Mouse (Mus musculus): ENCODE measurements around the gene Brd3os.

Gene Brd3os

DNA sequence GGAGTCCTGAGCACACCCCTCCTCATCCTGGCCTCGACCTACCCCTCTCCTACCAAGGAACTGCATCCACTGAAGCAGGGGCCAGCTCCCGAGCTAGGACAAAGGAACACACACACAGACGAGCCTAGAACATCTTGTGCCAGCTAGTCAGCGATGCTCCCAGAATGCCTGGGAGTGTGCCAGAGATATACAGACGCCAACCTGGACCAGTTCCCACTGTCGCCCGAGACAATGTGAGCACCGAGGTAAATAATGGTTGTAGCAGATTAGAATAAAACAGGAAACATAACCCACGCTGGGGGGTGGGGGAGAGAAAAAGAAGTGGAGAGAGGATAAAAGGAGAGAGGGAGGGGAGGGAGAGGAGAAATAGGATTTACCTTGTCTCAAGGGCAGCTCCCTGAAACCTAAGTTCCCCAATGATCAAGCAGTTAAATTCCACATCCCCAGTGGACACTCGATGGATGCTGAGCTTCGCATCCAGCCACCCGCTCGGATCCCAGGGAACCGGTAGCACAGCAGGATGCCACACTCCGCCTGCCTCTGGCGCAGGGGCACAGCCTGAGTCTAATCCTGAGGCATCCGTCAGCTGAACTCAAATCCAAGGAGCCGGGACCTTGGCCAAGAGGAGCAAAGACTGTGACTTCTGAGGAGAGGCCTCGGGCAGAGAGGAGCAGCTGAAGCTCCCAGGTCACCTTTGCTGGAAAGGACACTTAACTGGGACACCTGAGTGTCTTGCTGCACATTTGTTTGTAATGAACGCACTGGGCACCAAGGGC, 20.6 kb upstream of the Brd3os start:
- no peak for DNase-seq (ENCODE audit: extremely low read depth, low read depth)

DNA sequence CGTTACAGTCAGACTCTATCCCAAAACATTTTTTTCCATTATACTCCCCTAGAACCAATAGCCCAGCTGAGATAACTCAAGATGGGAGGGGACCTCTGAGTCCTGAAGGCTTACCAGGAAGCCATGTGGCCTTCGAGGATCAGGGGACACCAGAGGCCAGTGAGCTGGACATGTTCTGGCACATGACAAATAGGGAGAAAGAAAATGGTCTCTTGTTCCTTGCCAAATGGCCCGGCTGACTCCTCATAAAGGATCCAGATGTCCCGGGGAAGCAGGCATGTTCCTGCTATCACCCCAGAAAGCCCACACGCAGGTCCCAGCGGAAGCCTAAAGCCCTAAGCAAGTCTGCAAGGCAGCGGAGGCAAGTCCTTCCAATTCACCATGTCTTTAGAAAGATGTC, 18.5 kb upstream of the Brd3os start:
- DNase-seq (ENCODE audit: extremely low read depth, low read depth) = no peak

- DNase-seq (ENCODE audit: extremely low read depth, low read depth) = no peak
Measured at GRCm38 (mm10) chr2:27425161-27425611, 16.9 kb upstream of the Brd3os start.

DNA sequence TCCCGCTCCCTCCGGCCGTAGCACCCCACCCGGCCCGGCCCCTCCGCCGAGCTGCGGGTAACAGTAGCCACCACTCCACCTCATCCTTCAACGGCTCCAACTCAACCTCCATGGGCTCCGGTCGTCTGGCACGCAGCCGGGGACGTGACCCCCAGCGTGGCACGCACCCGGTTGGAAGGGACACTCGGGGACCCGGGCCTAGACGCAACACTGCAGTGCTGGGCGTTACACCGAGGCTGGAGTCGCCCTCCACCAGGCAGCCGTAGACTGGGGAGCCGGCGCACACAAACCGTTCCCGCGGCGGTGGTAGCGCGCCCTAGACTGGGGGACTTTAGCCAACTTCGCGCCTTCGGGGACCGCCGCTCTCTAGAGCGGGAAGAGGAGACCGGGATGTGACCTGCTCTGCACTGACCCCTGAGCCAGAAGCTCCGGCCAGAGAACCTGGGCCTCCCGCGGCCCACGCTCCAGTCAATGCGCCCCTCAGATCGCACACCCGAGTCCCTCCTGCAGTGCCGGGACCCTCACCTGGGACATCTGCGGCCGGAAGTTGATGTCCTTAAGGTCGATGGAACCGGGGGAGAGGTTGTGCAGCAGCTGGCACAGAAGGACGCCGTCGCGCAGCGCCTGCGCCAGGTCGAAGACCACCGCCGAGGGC, 16.2 kb upstream of the Brd3os start:
- DNase-seq (ENCODE audit: extremely low read depth, low read depth) = no peak

DNA sequence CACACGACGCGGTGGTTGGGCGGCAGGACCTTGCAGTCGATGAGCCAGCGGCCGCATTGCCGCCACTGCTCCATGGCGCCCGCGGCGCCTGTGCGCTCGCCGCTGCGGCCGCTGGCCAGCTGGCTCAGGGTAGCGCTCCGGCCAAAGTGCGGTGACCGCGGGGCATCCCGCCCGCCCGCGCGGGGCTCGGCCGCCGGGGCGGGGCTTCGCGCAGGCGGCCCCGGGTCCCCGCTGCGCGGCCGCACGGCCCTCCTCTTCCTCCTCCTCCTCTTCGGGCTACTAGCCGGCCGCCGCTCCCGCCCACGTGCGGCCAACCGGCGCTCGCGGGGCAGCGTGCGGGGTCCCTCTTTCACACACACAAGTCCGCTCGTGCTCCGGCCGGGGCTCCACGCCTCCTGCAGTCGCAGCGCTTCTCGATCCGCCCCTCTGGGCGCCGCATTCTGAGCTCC, 15.7 kb upstream of the Brd3os start:
- DNase-seq (ENCODE audit: extremely low read depth, low read depth) = no peak

GRCm38 (mm10) chr2:27426855-27427457, 15.2 kb upstream of the Brd3os start, which contains the start of gene Vav2:
Gene Vav2, minus strand, starts transcription at chr2:27427033.
- DNase-seq (ENCODE audit: extremely low read depth, low read depth) = peak; percentile 71

DNA sequence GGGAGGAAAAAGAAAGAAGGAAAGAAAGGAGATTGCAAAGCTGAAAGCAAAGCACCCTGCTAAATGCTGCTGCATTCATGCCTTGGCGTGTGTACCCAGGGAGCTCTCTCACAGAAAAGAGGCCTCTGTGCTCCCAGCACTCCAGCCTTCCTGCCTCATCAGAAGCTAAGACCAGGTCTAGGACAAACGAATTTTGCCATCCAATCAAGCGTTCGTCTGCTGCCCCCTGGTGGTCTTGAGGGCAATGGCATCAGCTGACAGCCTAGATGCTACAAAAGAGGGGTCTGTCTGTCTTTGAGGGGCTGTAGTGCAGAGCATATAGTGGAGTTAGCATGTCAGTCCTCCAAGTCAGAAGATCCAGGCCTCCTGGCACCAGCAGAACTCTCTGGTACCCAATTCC, 14.1 kb upstream of the Brd3os start:
- peak; percentile 75 for DNase-seq (ENCODE audit: extremely low read depth, low read depth)

DNA sequence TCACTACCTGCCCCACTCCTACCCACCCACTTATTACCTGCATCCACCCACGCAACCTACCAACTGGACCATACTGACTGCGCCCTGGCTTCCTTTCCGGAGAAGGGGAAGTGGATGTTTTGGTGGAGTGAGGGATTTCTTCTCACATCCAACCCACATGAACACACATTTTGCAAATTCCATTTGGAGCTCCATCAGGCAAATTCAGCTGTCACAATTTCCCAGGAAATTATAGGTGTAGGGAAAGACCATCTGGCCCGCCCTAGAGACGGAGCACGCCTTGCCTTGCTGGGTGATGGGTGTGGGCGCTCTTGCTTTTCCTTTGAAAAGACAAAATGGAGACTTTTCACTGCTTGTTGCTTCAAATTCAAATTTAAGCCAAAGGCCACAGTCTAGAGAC, 11.5 kb upstream of the Brd3os start:
- no peak for DNase-seq (ENCODE audit: extremely low read depth, low read depth)

- DNase-seq (ENCODE audit: extremely low read depth, low read depth) = no peak
Measured at GRCm38 (mm10) chr2:27432599-27432998, 9.5 kb upstream of the Brd3os start.

GRCm38 (mm10) chr2:27437876-27438275, 4.2 kb upstream of the Brd3os start:
- DNase-seq (ENCODE audit: extremely low read depth, low read depth) = no peak

GRCm38 (mm10) chr2:27438281-27438680, 3.8 kb upstream of the Brd3os start:
- peak; percentile 50 for DNase-seq (ENCODE audit: extremely low read depth, low read depth)

DNA sequence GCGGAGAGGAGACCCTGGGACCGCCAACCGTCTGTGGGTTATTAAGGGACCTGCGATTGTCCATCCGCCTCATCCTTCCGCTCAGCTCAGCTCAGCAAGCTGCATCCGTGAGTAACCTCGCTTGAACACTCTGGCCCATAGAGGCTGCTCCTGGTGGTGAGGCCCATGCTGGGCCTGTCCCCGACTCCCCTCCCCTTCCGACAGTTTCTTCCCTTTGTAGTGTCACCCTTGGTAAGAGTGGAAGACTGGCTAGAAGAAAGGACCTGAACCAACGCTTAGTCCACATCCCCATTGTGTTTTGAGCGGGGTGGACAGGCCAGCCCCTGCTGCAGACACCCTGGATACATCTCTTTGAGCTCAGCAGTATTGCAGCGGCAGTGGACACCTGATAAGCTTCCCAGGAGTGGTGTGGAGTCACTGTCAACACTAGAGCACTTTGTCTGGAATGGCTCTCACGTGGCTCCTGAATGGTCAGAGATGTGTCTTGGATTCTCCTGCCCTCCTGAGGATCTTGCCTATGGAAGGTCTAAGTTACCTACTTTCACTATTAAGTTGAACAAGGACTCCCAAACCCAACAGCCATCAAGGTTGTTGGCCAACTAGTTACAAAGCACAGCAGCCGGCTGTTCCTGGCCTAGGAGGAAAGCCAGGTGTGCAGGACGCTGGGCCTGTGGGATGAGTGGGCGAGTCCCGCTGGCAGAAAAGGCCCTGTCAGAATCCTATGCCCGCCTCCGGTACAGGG, 755 bp downstream of the Brd3os start:
- no peak for DNase-seq (ENCODE audit: extremely low read depth, low read depth)

GRCm38 (mm10) chr2:27443450-27443708, 1.3 kb downstream of the Brd3os start:
- DNase-seq (ENCODE audit: extremely low read depth, low read depth) = no peak

DNA sequence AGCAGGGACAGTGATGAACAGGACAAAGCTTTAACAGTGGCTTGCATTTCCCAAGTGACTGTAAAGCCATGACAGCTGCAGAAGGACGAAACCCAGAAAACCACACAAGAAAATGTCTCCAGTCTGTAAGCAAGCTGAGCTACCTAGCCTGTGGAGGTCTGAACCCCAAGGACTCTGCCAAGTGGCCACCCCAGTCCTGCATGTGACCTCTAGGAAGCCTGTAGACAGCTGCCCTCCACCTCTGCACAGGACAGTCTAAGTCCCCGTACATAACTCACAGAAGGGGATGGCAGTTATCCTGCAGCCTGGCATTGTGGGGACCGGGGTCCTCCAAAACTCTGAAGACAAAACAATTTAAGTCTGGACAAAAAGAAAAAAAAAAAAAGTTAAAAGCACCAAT, 3.8 kb downstream of the Brd3os start:
- DNase-seq (ENCODE audit: extremely low read depth, low read depth) = no peak

DNA sequence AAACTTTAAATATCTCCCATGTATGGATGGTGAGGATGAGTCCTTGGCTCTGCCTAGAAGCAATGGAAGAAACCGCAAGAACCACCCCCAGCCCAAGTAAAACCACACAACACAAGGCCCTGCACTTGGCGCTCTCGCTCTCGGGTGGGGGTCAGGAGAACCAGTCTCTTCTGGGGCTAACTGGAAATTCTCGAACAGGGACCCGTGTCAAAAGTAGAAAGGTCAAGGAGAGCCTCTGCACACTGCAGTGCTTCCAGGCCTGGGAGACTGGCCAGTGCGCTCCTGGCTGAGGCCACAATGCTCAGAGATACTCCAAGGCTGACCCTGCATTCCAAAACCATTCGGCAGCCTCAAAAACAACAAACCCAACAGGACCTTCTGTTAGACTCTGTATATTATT, 4.7 kb downstream of the Brd3os start:
- DNase-seq (ENCODE audit: extremely low read depth, low read depth) = no peak

GRCm38 (mm10) chr2:27447782-27448181, 5.7 kb downstream of the Brd3os start:
- DNase-seq (ENCODE audit: extremely low read depth, low read depth) = no peak

GRCm38 (mm10) chr2:27450226-27450625, 8.1 kb downstream of the Brd3os start:
- no peak for DNase-seq (ENCODE audit: extremely low read depth, low read depth)

GRCm38 (mm10) chr2:27459735-27460134, 17.6 kb downstream of the Brd3os start:
- no peak for DNase-seq (ENCODE audit: extremely low read depth, low read depth)

DNA sequence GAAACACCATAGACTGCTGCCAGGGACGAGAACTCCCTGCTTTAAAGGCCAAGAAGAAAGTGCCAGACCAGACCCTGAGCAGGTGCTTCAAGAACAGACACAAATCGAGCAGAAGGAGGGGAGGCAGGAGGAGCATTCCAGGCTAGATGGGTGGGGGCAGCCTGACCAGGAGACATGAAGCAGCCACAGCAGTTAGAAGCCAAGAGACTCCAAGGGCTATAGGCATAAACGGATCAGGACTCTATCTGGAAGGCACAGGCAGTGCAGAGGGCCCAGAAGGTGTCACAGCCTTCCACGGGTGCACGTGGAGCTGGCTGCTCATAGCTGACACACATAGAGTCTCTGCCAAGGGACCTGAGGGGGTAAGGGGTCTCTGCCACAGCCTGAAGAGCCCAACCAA, 18.0 kb downstream of the Brd3os start:
- DNase-seq (ENCODE audit: extremely low read depth, low read depth) = no peak

DNA sequence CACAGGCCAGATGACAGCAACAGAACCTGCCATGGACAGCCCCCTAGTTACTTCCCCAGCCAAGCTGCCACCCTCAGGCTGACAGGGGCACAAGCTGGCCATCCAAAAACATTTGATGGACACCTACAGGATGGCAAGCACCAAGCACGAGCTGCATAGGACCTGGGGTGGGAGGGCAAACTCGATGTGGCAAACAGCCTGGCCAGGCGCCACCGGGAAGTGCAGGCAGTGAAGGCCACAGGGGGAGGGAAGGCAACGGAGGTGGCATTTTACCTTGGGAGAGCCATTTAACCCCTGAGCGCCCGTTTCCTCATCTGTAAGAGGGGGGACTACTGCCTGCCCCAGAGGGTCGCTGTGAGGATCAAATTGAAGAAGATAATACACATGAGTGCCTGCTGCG, 18.5 kb downstream of the Brd3os start:
- DNase-seq (ENCODE audit: extremely low read depth, low read depth) = no peak

GRCm38 (mm10) chr2:27461881-27462660, 19.9 kb downstream of the Brd3os start:
- no peak for DNase-seq (ENCODE audit: extremely low read depth, low read depth)

Measured in MEL-GATA-1-ER (cell line).